Mouse (Mus musculus) stomach, embryonic 14.5 days (tissue): ENCODE data around the gene Lamb3. TPM values are rescaled to one million over a fixed set of nuclear protein-coding genes. Genes with fewer than 3 reads are reported as not detected.
"Not testable (repeated sequence)": the region's sequence is repeated elsewhere in the genome, so short reads cannot be mapped to it uniquely, and the experiment has no call there.

Source experiments
- ATAC-seq: fragments of 200-750 bp; cut with Nextera tagmentation; 2 replicates; pipeline ENCODE4 v1.8.0; 2017; ENCODE audit warnings: low read depth, moderate TSS enrichment; ENCODE audit not compliant: insufficient number of reproducible peaks, insufficient read depth, low FRiP score
- H3K27ac ChIP-seq: fragments of 300-500 bp; sonication (generic); 2 replicates; pipeline ENCODE4 v1.5.1; 2014; ENCODE audit warnings: mild to moderate bottlenecking, low read length, moderate library complexity, mixed read lengths
- H3K27me3 ChIP-seq: fragments of 300-500 bp; sonication (generic); 2 replicates; pipeline ENCODE4 v1.6.1; 2014; ENCODE audit warnings: low read length, control low read depth, mixed read lengths; ENCODE audit not compliant: control insufficient read depth, insufficient read depth
- H3K36me3 ChIP-seq: fragments of 300-500 bp; sonication (generic); 2 replicates; pipeline ENCODE4 v1.6.1; 2014; ENCODE audit warnings: mild to moderate bottlenecking, control low read depth, low read length, moderate library complexity, mixed read lengths; ENCODE audit not compliant: control insufficient read depth, insufficient read depth
- H3K4me1 ChIP-seq: fragments of 300-500 bp; sonication (generic); 2 replicates; pipeline ENCODE4 v1.6.1; 2014; ENCODE audit warnings: low read length, control low read depth, mixed read lengths; ENCODE audit not compliant: control insufficient read depth, insufficient read depth
- H3K4me2 ChIP-seq: fragments of 300-500 bp; sonication (generic); replicated peaks from 2 replicates; pipeline ENCODE4 v1.6.1; 2014; ENCODE audit warnings: low read depth, low read length, control low read depth
- H3K4me3 ChIP-seq: fragments of 300-500 bp; sonication (generic); 2 replicates; pipeline ENCODE4 v1.5.1; 2014; ENCODE audit warnings: low read depth, low read length, control low read depth
- H3K9ac ChIP-seq: fragments of 300-500 bp; sonication (generic); replicated peaks from 2 replicates; pipeline ENCODE4 v1.6.1; 2014; ENCODE audit warnings: low read depth, mild to moderate bottlenecking, control low read depth, low read length, moderate library complexity, mixed read lengths
- H3K9me3 ChIP-seq: fragments of 300-500 bp; sonication (generic); 2 replicates; pipeline ENCODE4 v1.6.1; 2016; ENCODE audit warnings: low read depth, low read length, control low read depth; ENCODE audit not compliant: control insufficient read depth
- WGBS: fragments of 180-500 bp; shearing (Covaris S2); extraction: QIAGEN DNeasy Blood & Tissue Kit; methylation state at CpG from one replicate; pipeline ENCODE4 v1.1.7; 2014; 5-methylcytosine and 5-hydroxymethylcytosine counted together
- polyA plus RNA-seq: library from polyadenylated mRNA; unstranded; fragments of >200 nt; fragmentation: Nextera tagmentation; extraction: Ambion mirVana; gene quantifications from 2 replicates; pipeline ENCODE4 v1.2.1, GENCODE M21; 2014

The Lamb3 gene
- polyA plus RNA-seq, 1 experiment from 2014 or later, result 9.7 TPM

GRCm38 (mm10) chr1:193243571-193244193 is 36.2 kb downstream of the Lamb3 start:
- H3K9me3 ChIP-seq, result no peaks in the 10 kb centered on the region
- H3K4me1 ChIP-seq, result peaks cover 3% of the 10 kb centered on the region; the same call in 1 of the 2 replicates
- WGBS, result 46% methylated on average over 10 of the region's 10 CpGs
- no peak overlapping the region for H3K27ac ChIP-seq
- H3K36me3 ChIP-seq, result no peaks in the 10 kb centered on the region
- no peak overlapping the region for H3K4me3 ChIP-seq
- ATAC-seq, result no peak
- no peak overlapping the region for H3K9ac ChIP-seq
- H3K4me2 ChIP-seq, result no peak overlapping the region
- H3K27me3 ChIP-seq, result no peaks in the 10 kb centered on the region

- Histone ChIP-seq H3K27me3 (no peaks in the 10 kb centered on the region), H3K4me1 (peaks cover 3% of the 10 kb centered on the region; the same call in 1 of the 2 replicates), H3K27ac (no peak overlapping the region), H3K36me3 (no peaks in the 10 kb centered on the region), H3K9me3 (no peaks in the 10 kb centered on the region), H3K4me2 (no peak overlapping the region), H3K4me3 (no peak overlapping the region), H3K9ac (no peak overlapping the region)
- ATAC-seq, result no peak
- whole genome bisulfite sequencing, result 90% methylated on average over 6 of the region's 6 CpGs
These were observed 36.7 kb downstream of the Lamb3 start for GRCm38 (mm10) chr1:193244235-193244634.

GRCm38 (mm10) chr1:193250026-193250425 is 42.5 kb downstream of the Lamb3 start:
- no peak overlapping the region for H3K4me2 ChIP-seq
- no peaks in the 10 kb centered on the region for H3K36me3 ChIP-seq
- no peak for ATAC-seq
- no peak overlapping the region for H3K9ac ChIP-seq
- H3K27ac ChIP-seq, result no peak overlapping the region
- WGBS, result 85% methylated on average over 2 of the region's 2 CpGs
- no peaks in the 10 kb centered on the region for H3K9me3 ChIP-seq
- H3K27me3 ChIP-seq, result no peaks in the 10 kb centered on the region
- H3K4me1 ChIP-seq, result no peaks in the 10 kb centered on the region
- H3K4me3 ChIP-seq, result no peak overlapping the region

GRCm38 (mm10) chr1:193251386-193251785 is 43.9 kb downstream of the Lamb3 start:
- no peak overlapping the region for H3K4me2 ChIP-seq
- no peak for ATAC-seq
- no peak overlapping the region for H3K9ac ChIP-seq
- H3K27me3 ChIP-seq, result no peaks in the 10 kb centered on the region
- H3K4me1 ChIP-seq, result no peaks in the 10 kb centered on the region
- 78% methylated on average over 7 of the region's 7 CpGs for WGBS
- H3K36me3 ChIP-seq, result no peaks in the 10 kb centered on the region
- H3K9me3 ChIP-seq, result no peaks in the 10 kb centered on the region
- no peak overlapping the region for H3K4me3 ChIP-seq
- no peak overlapping the region for H3K27ac ChIP-seq

- H3K4me1 ChIP-seq, result 0 out of 2 replicates have a peak, but pooled peaks cover 2% of the 10 kb centered on the region
- no peak overlapping the region for H3K4me2 ChIP-seq
- H3K36me3 ChIP-seq, result no peaks in the 10 kb centered on the region
- no peak overlapping the region for H3K4me3 ChIP-seq
- no peak overlapping the region for H3K9ac ChIP-seq
- no peaks in the 10 kb centered on the region for H3K9me3 ChIP-seq
- H3K27me3 ChIP-seq, result no peaks in the 10 kb centered on the region
- 23% methylated on average over 5 of the region's 5 CpGs for WGBS
- H3K27ac ChIP-seq, result no peak overlapping the region
- ATAC-seq, result no peak
These were observed 45.1 kb downstream of the Lamb3 start for GRCm38 (mm10) chr1:193252616-193253015.

- not testable (repeated sequence) for H3K9ac ChIP-seq, H3K27me3 ChIP-seq, H3K4me1 ChIP-seq, H3K4me2 ChIP-seq, H3K4me3 ChIP-seq, H3K36me3 ChIP-seq, H3K27ac ChIP-seq, H3K9me3 ChIP-seq, ATAC-seq
- WGBS, result 65% methylated on average over 3 of the region's 3 CpGs
These were observed 46.4 kb downstream of the Lamb3 start for GRCm38 (mm10) chr1:193253895-193254294.

- no peaks in the 10 kb centered on the region for H3K27me3 ChIP-seq
- no peaks in the 10 kb centered on the region for H3K9me3 ChIP-seq
- H3K4me3 ChIP-seq, result no peak overlapping the region
- no peak overlapping the region for H3K4me2 ChIP-seq
- H3K36me3 ChIP-seq, result no peaks in the 10 kb centered on the region
- no peak overlapping the region for H3K27ac ChIP-seq
- H3K4me1 ChIP-seq, result 0 out of 2 replicates have a peak, but pooled peaks cover 2% of the 10 kb centered on the region
- WGBS, result 53% methylated on average over 8 of the region's 8 CpGs
- ATAC-seq, result no peak
- H3K9ac ChIP-seq, result no peak overlapping the region
These were observed 47.5 kb downstream of the Lamb3 start for GRCm38 (mm10) chr1:193255032-193255431.

GRCm38 (mm10) chr1:193255488-193256288 is 48.2 kb downstream of the Lamb3 start:
- Histone ChIP-seq H3K9ac (no peak overlapping the region), H3K36me3 (no peaks in the 10 kb centered on the region), H3K4me3 (no peak overlapping the region), H3K27me3 (no peaks in the 10 kb centered on the region), H3K4me2 (no peak overlapping the region), H3K4me1 (0 out of 2 replicates have a peak, but pooled peaks cover 2% of the 10 kb centered on the region), H3K27ac (no peak overlapping the region), H3K9me3 (no peaks in the 10 kb centered on the region)
- ATAC-seq, result no peak
- 20% methylated on average over 3 of the region's 3 CpGs for WGBS
